Mouse (Mus musculus): ENCODE data around the gene Gm11213. TPM values are rescaled to one million over a fixed set of nuclear protein-coding genes. Genes with fewer than 3 reads are reported as not detected.

Gm11213 gene
- polyA plus RNA-seq, 1 experiment from 2014 or later: not detected

DNA sequence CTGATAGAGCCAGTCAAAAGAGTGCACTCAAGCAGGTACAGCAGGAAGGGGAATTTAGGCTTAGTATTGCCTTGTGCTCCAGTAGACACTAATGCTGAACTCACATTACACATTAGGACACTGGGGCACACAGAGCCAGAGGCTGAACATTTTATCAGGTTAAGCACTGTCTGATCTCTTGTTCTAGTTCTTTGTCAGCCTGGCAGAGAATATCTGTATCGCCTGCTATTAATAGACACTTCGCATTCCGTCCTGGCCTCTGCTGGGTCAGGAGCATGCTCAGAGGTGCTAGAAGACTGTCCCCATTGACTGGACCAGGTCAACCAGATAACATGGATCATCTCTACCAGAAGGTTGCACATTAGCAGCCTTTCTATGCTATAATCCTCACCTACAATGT lies 484 bp upstream of the Gm11213 start:
- WGBS: 94% methylated on average over 3 of the region's 3 CpGs
- no peaks in the 10 kb centered on the region for H3K27me3 ChIP-seq (replicated peaks)
- H3K4me2 ChIP-seq: no peak overlapping the region
- ATAC-seq (ENCODE audit: low FRiP score): no peak
- no peak overlapping the region for H3K9ac ChIP-seq (replicated peaks)
- no peaks in the 10 kb centered on the region for H3K9me3 ChIP-seq (replicated peaks)
- no peak overlapping the region for H3K27ac ChIP-seq (replicated peaks)
- no peaks in the 10 kb centered on the region for H3K4me1 ChIP-seq
- no peaks in the 10 kb centered on the region for H3K36me3 ChIP-seq
- no peak overlapping the region for H3K4me3 ChIP-seq (replicated peaks)

GRCm38 (mm10) chr4:63601263-63601662 lies 3.8 kb downstream of the Gm11213 start:
- H3K4me2 ChIP-seq: no peak overlapping the region
- H3K9me3 ChIP-seq (replicated peaks): no peaks in the 10 kb centered on the region
- no peak overlapping the region for H3K9ac ChIP-seq (replicated peaks)
- H3K27me3 ChIP-seq (replicated peaks): no peaks in the 10 kb centered on the region
- no peaks in the 10 kb centered on the region for H3K36me3 ChIP-seq
- no peak for ATAC-seq (ENCODE audit: low FRiP score)
- H3K27ac ChIP-seq (replicated peaks): no peak overlapping the region
- no peaks in the 10 kb centered on the region for H3K4me1 ChIP-seq
- no peak overlapping the region for H3K4me3 ChIP-seq (replicated peaks)

- Histone ChIP-seq H3K36me3 (no peaks in the 10 kb centered on the region), H3K4me1 (no peaks in the 10 kb centered on the region), H3K4me3 (replicated peaks) (no peak overlapping the region), H3K9ac (replicated peaks) (no peak overlapping the region), H3K4me2 (no peak overlapping the region), H3K27ac (replicated peaks) (no peak overlapping the region), H3K9me3 (replicated peaks) (no peaks in the 10 kb centered on the region), H3K27me3 (replicated peaks) (no peaks in the 10 kb centered on the region)
- 79% methylated on average over 6 of the region's 6 CpGs for WGBS
- no peak for ATAC-seq (ENCODE audit: low FRiP score)
Measured at GRCm38 (mm10) chr4:63600786-63601185, 4.3 kb downstream of the Gm11213 start.

DNA sequence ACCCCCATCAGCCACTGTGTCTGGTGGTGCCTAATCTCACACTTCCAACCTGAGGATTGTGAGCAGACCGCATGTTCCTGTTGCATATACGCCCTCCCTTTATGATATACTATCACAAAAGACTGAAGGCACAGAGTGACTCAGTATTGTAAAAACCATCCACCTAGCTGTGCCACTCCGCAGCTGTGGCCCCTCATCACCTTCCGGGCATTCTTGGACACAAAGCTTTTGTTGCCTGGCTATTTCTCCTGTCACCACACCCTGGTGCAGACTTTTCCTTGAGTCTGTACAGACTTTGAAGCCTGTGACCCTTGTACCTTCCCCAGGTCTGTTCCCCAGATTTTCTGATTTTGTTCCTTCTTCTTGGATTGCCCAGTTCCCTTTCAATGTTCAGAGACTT lies 9.1 kb downstream of the Gm11213 start:
- 95% methylated on average over 4 of the region's 4 CpGs for WGBS
- H3K27me3 ChIP-seq (replicated peaks): no peaks in the 10 kb centered on the region
- no peak for ATAC-seq (ENCODE audit: low FRiP score)
- H3K9me3 ChIP-seq (replicated peaks): no peaks in the 10 kb centered on the region
- no peak overlapping the region for H3K4me3 ChIP-seq (replicated peaks)
- no peak overlapping the region for H3K4me2 ChIP-seq
- no peak overlapping the region for H3K9ac ChIP-seq (replicated peaks)
- H3K4me1 ChIP-seq: no peaks in the 10 kb centered on the region
- no peaks in the 10 kb centered on the region for H3K36me3 ChIP-seq
- no peak overlapping the region for H3K27ac ChIP-seq (replicated peaks)

GRCm38 (mm10) chr4:63595259-63595658 lies 9.8 kb downstream of the Gm11213 start:
- Histone ChIP-seq H3K4me3 (replicated peaks) (no peak overlapping the region), H3K9me3 (replicated peaks) (no peaks in the 10 kb centered on the region), H3K9ac (replicated peaks) (no peak overlapping the region), H3K27me3 (replicated peaks) (no peaks in the 10 kb centered on the region), H3K4me1 (no peaks in the 10 kb centered on the region), H3K4me2 (no peak overlapping the region), H3K36me3 (no peaks in the 10 kb centered on the region), H3K27ac (replicated peaks) (no peak overlapping the region)
- no peak for ATAC-seq (ENCODE audit: low FRiP score)
- 84% methylated on average over 10 of the region's 10 CpGs for WGBS

DNA sequence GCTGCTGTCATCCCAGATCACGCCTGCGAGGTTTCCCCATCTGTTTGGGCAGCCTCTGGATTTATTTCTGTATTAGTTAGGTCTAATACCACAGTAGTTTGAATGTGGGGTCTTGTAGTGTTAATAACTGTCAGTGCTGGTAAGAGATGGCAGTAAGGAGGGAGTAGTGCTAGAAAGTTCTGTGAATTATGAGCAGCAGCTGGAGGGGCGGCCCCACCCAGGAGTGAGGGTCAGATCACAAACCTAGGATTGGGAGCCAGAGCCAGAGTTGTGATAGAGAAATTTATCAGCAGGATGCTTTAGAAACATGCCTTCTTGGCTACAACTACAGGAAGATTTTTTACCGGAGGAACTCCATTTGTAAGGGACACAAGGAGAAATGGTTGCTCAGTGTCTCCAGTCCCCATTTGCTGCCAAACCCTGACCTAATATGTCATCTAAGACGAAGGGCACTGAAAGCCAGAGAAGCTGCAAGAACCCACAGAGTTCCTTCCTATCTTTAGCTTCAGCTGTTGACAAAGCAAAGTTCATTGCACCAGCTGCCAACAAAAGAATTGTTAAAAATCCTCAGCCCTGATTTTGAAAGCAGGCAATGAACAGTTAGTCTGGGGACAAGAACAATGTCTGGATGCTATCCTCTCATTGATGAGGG lies 10.5 kb downstream of the Gm11213 start:
- no peak for ATAC-seq (ENCODE audit: low FRiP score)
- H3K9ac ChIP-seq (replicated peaks): no peak overlapping the region
- H3K27ac ChIP-seq (replicated peaks): no peak overlapping the region
- no peaks in the 10 kb centered on the region for H3K9me3 ChIP-seq (replicated peaks)
- H3K4me1 ChIP-seq: no peaks in the 10 kb centered on the region
- H3K4me3 ChIP-seq (replicated peaks): no peak overlapping the region
- no peak overlapping the region for H3K4me2 ChIP-seq
- no peaks in the 10 kb centered on the region for H3K36me3 ChIP-seq
- WGBS: 80% methylated on average over 5 of the region's 5 CpGs
- H3K27me3 ChIP-seq (replicated peaks): no peaks in the 10 kb centered on the region

- Histone ChIP-seq H3K4me1 (no peaks in the 10 kb centered on the region), H3K4me3 (replicated peaks) (no peak overlapping the region), H3K27me3 (replicated peaks) (no peaks in the 10 kb centered on the region), H3K36me3 (no peaks in the 10 kb centered on the region), H3K9ac (replicated peaks) (no peak overlapping the region), H3K4me2 (no peak overlapping the region), H3K9me3 (replicated peaks) (no peaks in the 10 kb centered on the region), H3K27ac (replicated peaks) (no peak overlapping the region)
- 92% methylated on average over 4 of the region's 4 CpGs for WGBS
- ATAC-seq (ENCODE audit: low FRiP score): no peak
Measured at GRCm38 (mm10) chr4:63590538-63590937, 14.5 kb downstream of the Gm11213 start.

- H3K27ac ChIP-seq (replicated peaks): no peak overlapping the region
- H3K4me1 ChIP-seq: no peaks in the 10 kb centered on the region
- no peak overlapping the region for H3K4me3 ChIP-seq (replicated peaks)
- ATAC-seq (ENCODE audit: low FRiP score): no peak
- H3K27me3 ChIP-seq (replicated peaks): no peaks in the 10 kb centered on the region
- 92% methylated on average over 7 of the region's 7 CpGs for WGBS
- no peaks in the 10 kb centered on the region for H3K9me3 ChIP-seq (replicated peaks)
- H3K9ac ChIP-seq (replicated peaks): no peak overlapping the region
- no peaks in the 10 kb centered on the region for H3K36me3 ChIP-seq
- H3K4me2 ChIP-seq: no peak overlapping the region
Measured at GRCm38 (mm10) chr4:63589987-63590386, 15.1 kb downstream of the Gm11213 start.

- H3K27ac ChIP-seq (replicated peaks): no peak overlapping the region
- H3K27me3 ChIP-seq (replicated peaks): no peaks in the 10 kb centered on the region
- ATAC-seq (ENCODE audit: low FRiP score): no peak
- H3K9ac ChIP-seq (replicated peaks): no peak overlapping the region
- H3K4me2 ChIP-seq: no peak overlapping the region
- WGBS: 81% methylated on average over 2 of the region's 2 CpGs
- H3K4me1 ChIP-seq: no peaks in the 10 kb centered on the region
- no peak overlapping the region for H3K4me3 ChIP-seq (replicated peaks)
- H3K9me3 ChIP-seq (replicated peaks): no peaks in the 10 kb centered on the region
- H3K36me3 ChIP-seq: no peaks in the 10 kb centered on the region
Measured at GRCm38 (mm10) chr4:63586240-63586639, 18.8 kb downstream of the Gm11213 start.

DNA sequence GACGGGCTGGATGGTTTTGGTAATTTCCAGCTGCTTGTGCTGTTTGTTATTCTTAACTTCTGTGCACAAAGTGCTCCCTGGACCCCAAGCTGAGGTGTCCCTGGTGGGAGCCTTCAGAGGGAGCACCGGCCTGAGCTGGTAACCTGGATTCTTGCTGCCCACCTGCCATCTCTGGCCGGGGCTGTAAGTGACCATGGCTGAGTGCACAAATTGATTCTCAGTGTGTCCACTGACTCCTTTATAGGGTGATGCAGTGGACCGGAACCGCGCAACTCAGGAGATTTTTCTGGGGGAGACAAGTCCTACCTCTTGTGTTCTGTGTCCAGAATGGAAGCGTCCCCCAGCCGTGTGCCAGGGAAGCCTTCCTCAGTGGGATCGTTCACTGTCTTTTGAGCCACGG lies 19.8 kb downstream of the Gm11213 start:
- no peaks in the 10 kb centered on the region for H3K9me3 ChIP-seq (replicated peaks)
- H3K27ac ChIP-seq (replicated peaks): no peak overlapping the region
- H3K27me3 ChIP-seq (replicated peaks): no peaks in the 10 kb centered on the region
- peaks cover 2% of the 10 kb centered on the region; the same call in 1 of the 2 replicates for H3K4me1 ChIP-seq
- H3K4me2 ChIP-seq: no peak overlapping the region
- 79% methylated on average over 10 of the region's 10 CpGs for WGBS
- no peak overlapping the region for H3K4me3 ChIP-seq (replicated peaks)
- H3K9ac ChIP-seq (replicated peaks): no peak overlapping the region
- no peak for ATAC-seq (ENCODE audit: low FRiP score)
- H3K36me3 ChIP-seq: no peaks in the 10 kb centered on the region

- no peaks in the 10 kb centered on the region for H3K9me3 ChIP-seq (replicated peaks)
- H3K4me2 ChIP-seq: no peak overlapping the region
- H3K27me3 ChIP-seq (replicated peaks): no peaks in the 10 kb centered on the region
- no peak overlapping the region for H3K27ac ChIP-seq (replicated peaks)
- ATAC-seq (ENCODE audit: low FRiP score): no peak
- H3K9ac ChIP-seq (replicated peaks): no peak overlapping the region
- 79% methylated on average over 5 of the region's 5 CpGs for WGBS
- H3K36me3 ChIP-seq: no peaks in the 10 kb centered on the region
- peaks cover 6% of the 10 kb centered on the region; the same call in 1 of the 2 replicates for H3K4me1 ChIP-seq
- no peak overlapping the region for H3K4me3 ChIP-seq (replicated peaks)
Measured at GRCm38 (mm10) chr4:63582580-63582979, 22.5 kb downstream of the Gm11213 start.

GRCm38 (mm10) chr4:63580078-63580477 lies 25.0 kb downstream of the Gm11213 start:
- peak; percentile 81; the same call in 1 of the 2 replicates for ATAC-seq (ENCODE audit: low FRiP score)
- no peaks in the 10 kb centered on the region for H3K36me3 ChIP-seq
- 31% methylated on average over 6 of the region's 6 CpGs for WGBS
- no peak overlapping the region for H3K27ac ChIP-seq (replicated peaks)
- H3K9ac ChIP-seq (replicated peaks): no peak overlapping the region
- no peaks in the 10 kb centered on the region for H3K9me3 ChIP-seq (replicated peaks)
- no peaks in the 10 kb centered on the region for H3K27me3 ChIP-seq (replicated peaks)
- H3K4me2 ChIP-seq: no peak overlapping the region
- H3K4me1 ChIP-seq: peaks cover 6% of the 10 kb centered on the region; the same call in 1 of the 2 replicates
- no peak overlapping the region for H3K4me3 ChIP-seq (replicated peaks)
